Mouse (Mus musculus): ENCODE results near the gene Lif. TPM values are rescaled to one million over a fixed set of nuclear protein-coding genes. Genes with fewer than 3 reads are reported as not detected.

Gene Lif
- polyA plus RNA-seq, 1 experiment: 0.36 TPM

DNA sequence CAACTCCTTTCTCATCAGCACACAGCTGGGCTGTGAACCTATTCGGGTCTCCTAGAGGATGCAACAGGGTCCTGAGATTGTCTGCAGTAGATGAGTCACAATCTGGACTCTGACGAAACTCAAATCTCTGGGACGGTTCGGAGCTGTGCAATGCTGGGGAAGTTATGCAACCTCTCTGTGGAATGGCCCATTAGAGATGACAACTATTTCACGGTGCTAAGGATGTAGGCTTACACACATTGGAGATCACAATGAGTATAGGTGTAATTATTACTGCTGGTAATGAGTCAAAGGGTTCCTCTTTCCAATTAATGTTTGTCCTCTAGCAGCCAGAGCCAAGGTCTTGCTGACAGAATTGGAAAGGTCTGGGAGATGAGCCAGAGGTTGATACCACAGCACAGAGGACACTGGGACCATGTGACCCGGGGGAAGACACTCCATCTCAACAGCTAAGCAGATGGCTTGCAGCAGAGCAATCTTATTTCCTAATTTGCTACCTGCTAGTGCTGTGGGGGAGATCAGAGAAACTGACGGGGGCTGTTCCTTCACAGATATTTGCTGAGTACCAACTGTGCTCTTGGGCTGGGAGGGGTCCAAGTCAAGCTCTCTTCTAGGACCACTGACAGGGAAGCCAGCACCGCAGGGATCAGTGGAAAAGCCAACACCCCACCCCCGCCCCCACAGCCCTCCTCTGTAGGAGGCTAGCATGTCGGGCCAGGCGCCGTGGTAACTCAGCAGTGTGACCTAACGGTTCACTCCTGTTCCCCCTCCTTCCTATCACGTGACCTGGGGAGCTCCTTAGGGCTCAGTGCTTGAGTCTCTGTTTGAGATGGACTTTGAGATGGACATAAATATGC, 37.4 kb downstream of the Lif start:
- DNase-seq (ENCODE audit: extremely low spot score in 1 of 2, low spot score in 1 of 2): peak in 1 of 2 experiments; percentile 29

DNA sequence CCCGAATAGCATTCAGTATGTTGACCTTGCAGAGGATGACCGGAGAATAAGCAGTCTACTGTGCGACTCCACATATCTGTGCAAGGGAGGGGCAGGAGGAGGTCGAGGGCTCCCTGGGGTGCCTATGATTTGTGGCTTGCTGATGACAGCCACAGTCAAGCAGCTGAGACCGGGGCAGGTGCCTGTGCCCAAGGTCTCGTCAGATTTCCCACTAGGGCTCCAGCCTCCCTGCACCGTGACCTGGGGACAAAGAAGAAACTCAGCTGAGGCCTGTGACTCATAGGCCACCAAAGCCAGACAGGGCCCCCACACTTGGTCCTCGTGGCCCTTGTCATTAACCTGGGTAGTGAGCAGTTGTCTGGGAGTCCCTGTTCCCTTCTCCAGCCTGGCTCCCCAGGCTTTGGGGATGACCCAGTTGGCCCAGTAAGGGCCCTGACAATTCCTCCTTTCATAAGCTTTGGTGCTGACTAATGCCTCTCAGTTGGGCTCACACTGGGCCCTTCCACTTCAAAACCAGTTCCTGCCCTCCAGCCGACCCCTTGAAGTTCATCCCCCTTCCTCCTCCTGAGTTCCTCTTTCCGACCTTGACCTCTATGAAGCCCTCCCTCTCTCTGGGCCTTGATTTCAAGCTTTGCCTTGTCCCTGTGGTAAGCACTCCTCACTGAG, 39.4 kb downstream of the Lif start:
- peak in 1 of 2 experiments; percentile 12 for DNase-seq (ENCODE audit: extremely low spot score in 1 of 2, low spot score in 1 of 2)

DNA sequence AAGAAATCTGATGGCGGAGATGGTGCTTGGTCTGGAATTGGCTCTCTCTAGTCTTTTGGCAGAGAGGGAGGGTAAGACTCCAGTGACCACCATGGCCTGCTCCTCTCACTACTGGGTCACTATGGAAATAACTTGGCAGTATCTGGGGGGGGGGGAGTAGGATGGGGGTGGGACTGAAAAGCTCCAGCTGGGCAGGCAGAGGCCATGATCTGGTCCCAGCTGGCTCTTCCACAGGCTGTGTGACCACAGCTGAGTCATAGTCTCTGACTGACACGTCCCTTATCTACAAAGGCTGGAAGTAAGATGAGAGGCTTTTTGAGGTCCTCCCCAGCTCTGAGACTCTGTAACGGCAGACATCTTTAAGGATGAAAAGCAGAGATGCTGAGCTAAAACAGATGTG, 40.4 kb downstream of the Lif start:
- no peak for DNase-seq (ENCODE audit: extremely low spot score in 1 of 2, low spot score in 1 of 2)

GRCm38 (mm10) chr11:4298615-4299014, 41.3 kb downstream of the Lif start:
- no peak for DNase-seq (ENCODE audit: extremely low spot score in 1 of 2, low spot score in 1 of 2)

DNA sequence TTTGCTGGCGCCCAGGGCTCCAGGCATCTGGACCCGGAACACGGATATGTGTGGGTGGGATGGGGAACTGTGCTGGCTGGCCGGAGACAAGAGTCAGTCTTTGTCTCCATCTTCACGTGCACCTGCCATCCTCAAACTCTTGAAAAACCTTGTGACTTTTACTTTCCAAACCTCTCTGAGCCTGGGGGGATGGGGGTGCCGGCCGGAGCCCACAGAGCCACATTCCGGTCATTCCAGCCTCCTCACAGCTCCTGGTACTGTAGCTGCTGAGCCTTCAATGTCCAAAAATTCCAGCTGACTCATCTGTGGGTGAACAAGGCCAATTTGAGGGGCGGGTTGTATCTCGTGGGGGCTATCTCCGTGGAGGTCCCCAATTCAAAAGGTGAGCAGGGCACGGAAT, 41.8 kb downstream of the Lif start:
- no peak for DNase-seq (ENCODE audit: extremely low spot score in 1 of 2, low spot score in 1 of 2)

- DNase-seq (ENCODE audit: extremely low spot score in 1 of 2, low spot score in 1 of 2): no peak
Observed at GRCm38 (mm10) chr11:4299735-4300474, 42.5 kb downstream of the Lif start.

- DNase-seq (ENCODE audit: extremely low spot score in 1 of 2, low spot score in 1 of 2): no peak
Observed at GRCm38 (mm10) chr11:4300683-4301082, 43.3 kb downstream of the Lif start.

DNA sequence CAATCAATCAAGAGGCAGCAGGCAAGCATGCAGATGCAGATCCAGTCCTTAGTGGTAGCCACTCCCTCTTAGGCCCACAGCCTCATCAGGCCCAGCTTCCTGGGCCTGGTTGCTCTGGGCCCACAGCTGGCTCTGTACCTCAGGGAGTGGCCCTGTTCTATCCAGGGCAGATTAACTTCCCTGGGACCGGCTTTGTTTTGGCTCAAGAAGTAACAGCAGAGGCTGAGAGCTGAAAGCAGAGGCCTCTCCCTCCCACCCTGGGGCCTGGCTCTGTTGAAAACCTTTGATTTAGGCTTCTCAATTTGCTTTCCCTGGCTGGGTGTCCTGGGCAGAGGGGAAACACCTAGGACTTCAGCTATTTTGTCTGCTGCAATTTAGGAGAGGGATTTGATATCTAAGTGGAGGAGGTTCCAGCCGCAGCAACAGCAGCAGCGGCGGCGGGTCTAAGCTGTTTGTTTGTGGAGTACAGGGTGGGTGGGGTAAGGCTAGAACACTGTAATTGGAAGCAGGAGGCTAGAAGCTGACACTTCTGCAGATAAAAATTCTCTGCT, 45.1 kb downstream of the Lif start:
- no peak for DNase-seq (ENCODE audit: extremely low spot score in 1 of 2, low spot score in 1 of 2)

- no peak for DNase-seq (ENCODE audit: extremely low spot score in 1 of 2, low spot score in 1 of 2)
Observed at GRCm38 (mm10) chr11:4303033-4303432, 45.7 kb downstream of the Lif start.

- no peak for DNase-seq (ENCODE audit: extremely low spot score in 1 of 2, low spot score in 1 of 2)
Observed at GRCm38 (mm10) chr11:4304203-4304602, 46.8 kb downstream of the Lif start.

DNA sequence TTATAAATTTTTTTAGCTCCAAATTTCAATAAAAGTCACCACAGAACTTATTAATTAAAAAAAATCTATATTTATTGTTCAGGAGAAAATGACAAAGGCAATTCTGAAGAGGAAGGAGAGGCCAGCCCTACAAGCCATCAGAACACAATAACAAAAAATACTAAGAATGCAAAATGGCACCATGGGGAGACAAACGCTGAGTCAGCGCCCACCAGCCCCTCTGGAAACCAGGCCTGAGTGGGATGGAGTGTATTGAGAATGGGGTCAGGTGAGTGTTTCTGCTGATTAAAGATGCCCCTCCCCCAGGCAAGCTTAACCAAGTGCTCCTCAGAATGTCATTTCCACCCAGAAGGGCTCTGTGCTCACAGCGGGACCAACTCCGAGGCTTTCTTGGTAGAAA, 47.7 kb downstream of the Lif start:
- no peak for DNase-seq (ENCODE audit: extremely low spot score in 1 of 2, low spot score in 1 of 2)

- no peak for DNase-seq (ENCODE audit: extremely low spot score in 1 of 2, low spot score in 1 of 2)
Observed at GRCm38 (mm10) chr11:4306086-4306485, 48.7 kb downstream of the Lif start.

DNA sequence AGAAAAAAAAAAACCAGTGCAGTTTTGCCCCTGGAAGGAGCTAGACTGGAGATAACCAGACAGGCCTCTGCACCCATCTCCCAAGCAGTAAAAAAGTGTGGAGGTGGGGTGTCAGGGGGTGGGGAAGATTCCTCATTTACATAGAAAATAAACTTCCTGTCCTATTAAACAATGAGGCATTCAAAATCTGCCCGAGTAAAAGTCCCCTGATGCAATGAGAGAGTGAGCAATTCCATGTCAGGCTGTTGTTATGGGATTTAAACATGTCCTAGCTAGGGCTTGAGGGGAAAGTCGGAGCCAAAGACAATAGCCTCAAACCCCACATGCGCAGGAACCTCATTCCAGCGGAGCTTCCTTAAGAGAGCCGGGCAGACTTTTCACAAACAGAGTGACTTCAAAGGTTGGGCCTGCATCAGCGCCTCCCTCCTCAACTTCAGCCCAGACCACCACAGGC, 50.7 kb downstream of the Lif start:
- DNase-seq (ENCODE audit: extremely low spot score in 1 of 2, low spot score in 1 of 2): no peak

- DNase-seq (ENCODE audit: extremely low spot score in 1 of 2, low spot score in 1 of 2): no peak
Observed at GRCm38 (mm10) chr11:4308514-4309450, 51.4 kb downstream of the Lif start.

DNA sequence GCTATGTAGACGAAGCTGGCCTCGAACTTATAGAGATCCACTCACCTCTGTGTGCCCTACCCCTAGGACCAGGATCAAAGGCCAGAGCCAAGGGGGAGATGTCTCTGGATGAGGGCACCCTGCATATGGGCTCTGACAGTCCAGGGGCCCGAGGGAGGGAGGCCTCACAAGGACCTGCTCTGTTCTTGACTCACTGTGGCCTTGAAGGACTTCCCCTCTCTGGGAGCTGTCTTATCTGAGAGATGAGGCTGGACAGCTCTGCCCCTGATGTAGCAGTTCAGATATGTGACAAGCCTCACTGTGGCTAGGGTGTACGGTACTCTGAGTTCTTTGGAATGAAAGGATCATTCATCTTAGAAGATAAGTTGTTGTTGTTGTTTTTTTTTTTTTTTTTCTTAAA, 52.3 kb downstream of the Lif start:
- DNase-seq (ENCODE audit: extremely low spot score in 1 of 2, low spot score in 1 of 2): no peak

DNA sequence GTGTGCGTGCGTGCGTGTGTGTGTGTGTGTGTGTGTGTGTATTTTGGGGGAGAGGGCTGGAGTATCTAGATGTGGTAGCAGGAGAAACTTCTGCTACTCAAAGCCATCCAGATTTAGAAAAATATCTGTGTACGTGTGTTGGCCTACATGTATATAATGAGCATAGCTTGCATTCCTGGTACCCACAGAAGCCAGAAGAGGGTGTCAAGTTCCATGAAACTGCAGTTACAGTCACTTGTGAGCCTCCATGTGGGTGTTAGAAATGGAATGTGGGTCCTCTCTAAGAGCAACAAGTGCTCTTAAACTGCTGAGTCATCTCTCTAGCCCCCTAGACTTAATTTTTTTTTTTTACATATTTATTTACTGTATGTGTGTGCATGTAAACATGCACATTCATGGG, 53.0 kb downstream of the Lif start:
- no peak for DNase-seq (ENCODE audit: extremely low spot score in 1 of 2, low spot score in 1 of 2)

DNA sequence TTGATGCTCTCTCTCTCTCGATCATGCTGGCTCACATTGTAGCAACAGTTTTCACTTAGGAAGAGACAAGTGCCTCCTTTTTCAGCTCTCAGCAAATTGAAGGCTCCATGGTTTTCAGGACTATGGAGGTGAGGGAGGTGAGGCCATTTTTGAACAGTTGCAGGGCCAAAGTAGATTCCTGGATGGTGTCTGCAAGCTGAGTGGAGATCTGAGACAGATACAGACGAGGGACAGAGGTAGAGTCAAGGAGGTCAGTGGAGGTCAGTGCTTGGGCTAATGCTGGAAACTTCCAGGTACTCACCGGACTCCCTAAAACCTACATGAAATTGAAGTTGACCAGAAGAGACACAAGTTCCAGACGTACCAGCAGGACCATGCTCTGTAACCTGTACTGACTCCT, 54.8 kb downstream of the Lif start:
- no peak for DNase-seq (ENCODE audit: extremely low spot score in 1 of 2, low spot score in 1 of 2)

DNA sequence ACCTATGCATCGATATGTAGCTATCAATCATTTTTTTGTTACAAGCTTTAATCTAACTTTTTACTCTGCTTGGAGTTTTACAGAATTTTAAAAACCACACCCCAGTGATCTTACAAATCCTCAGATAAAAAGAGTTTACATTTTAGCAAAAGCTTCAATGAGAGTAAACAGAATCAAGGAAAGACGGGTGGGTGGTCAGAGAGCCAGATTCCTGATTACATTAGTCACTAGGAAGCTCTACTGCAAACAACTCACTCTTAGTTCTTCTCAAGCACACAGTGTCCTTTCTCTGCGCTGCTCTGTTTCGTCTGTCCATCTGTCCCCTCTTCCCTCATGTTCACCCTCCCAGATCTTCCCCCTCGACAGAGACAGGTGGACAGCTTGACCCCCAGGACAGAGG, 59.9 kb downstream of the Lif start:
- DNase-seq (ENCODE audit: extremely low spot score in 1 of 2, low spot score in 1 of 2): no peak

GRCm38 (mm10) chr11:4318011-4318410, 60.7 kb downstream of the Lif start:
- DNase-seq (ENCODE audit: extremely low spot score in 1 of 2, low spot score in 1 of 2): no peak

All from frontal cortex, adult 2 months (tissue).